Mouse (Mus musculus): ENCODE results near the gene Mapk8ip3.

- TF ChIP-seq CTCF (IDR thresholded peaks at IDR 0.05; ENCODE audit: borderline replicate concordance, insufficient read depth, low read length) (no peak), POLR2A (IDR thresholded peaks at IDR 0.05; ENCODE audit: low read depth, low read length) (no peak)
Observed at GRCm38 (mm10) chr17:24893276-24893675, 43.5 kb downstream of the Mapk8ip3 start.
